Mouse (Mus musculus) right cerebral cortex, postnatal 25 days (tissue): ENCODE measurements at regions not wholly inside any gene's neighbourhood (a gene's known extent, or its start where the extent isn't known, plus 50 kb on each side); places are given as distances from the start of the nearest gene placed in this dataset.

Source experiments
- DNase-seq: peaks from one replicate; pipeline ENCODE4 v3.0.0; 2022

DNA sequence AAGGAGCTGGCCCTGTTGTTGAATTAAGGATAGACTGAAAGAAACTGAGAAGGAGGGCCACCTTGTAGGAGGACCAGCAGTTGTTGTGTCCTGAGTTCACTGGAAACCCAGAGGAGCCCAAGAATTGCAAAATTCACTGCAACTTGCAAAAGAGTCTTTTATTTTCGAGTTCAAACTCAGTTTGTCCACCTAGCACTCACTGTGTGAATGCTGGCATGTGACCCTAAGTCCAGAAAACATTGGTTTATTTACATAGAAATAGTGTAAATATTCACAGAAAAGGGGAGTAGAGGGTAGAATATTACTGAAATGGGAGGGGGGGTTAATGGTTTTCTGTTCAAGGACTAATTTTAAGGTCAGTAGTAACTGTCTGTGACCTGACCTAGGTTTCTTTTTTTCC lies 394.7 kb downstream of the 4933405O20Rik start:
- no peak for DNase-seq

DNA sequence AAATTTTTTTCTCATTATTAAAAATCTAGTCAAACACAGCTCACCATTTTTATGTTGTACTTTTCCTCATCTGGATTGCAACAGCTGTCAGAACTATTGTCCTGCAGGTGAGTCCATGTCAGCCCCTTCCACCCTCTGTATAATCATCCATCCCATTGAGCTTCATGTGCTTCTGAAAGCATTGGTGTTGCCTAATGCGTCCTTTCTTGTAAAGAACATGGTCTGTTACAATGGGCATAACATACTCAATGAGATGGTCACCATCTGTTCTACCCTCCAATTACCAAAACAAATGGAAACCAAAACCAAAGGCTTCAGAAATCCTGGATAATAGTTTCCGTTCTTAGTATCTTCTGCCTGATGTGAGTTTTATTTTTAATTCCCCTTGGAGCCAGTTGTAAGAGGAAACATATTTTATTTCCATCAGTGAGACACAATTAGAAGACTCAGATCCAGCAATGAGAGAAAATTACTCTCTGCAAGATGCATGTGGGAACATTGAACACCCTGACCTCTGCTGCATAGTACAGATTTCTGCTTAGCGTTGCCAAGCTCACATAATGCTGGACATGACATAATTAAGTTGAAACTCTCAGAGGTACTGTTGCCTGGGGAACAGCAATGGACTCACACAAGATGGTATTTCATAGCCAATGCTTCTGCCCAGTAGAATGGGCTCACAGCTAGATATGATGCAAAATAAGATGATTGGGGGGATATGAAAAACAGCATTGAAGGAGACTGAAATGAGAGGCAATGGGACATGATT lies 443.1 kb downstream of the 4933405O20Rik start:
- DNase-seq, result no peak

DNA sequence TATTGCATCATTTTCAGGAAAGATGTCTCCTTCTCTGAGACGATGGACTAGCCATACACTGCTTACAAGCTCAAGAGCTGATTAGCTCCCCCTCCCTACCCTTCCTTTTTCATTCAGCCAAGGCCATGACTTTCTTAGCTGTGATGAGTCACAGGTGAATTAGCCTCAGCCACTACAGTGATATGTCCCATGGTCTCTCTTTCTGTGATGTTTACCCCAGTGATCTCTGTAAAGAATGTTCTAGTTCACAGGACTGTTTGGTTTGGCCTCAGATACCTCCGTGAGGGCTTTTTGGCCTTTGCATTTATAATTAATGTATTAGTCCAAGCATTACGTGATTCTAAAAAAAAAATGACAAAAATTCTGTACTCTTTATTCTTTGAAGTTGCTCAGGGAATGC lies 452.5 kb downstream of the 4933405O20Rik start:
- DNase-seq, result no peak

DNA sequence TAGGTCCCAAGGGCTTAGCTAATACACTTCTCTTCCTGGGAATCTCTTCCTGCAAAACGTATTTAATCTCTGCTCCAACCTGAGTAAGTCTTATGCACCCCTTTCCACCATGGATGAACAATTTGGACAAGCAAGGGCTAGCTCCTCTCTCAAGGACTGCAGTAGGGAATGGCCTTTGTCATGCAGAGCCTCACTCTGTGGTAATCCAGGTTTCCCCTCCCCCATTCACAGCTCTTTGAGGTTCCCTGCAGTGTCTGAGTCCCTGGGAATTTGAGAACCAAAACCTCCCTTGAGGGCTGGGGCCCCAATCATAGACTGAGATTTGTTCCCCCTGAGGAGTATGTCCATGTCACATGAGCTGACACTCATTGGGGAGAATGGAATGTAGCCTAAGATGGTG lies 442.5 kb upstream of the Ano5 start:
- no peak for DNase-seq

DNA sequence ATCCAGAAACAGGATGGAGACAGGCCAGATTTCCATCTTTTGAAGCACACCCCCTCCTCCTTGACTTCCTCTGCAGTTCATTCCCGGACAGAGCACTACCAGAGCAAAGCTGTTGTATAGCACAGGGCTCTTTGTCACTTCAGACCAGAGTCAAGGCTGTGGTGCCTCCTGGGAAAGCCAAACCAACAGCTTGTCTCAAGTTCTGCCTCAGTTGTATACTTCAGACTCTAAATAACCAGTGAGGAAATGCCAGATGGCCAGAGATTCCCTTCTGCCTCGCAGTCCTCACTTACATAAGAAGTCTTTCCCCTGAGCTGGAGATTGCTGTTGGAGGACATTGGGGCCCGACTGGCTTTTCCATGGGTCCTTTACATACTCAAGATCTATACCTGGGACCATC lies 417.1 kb upstream of the Ano5 start:
- DNase-seq, result peak; percentile 8

DNA sequence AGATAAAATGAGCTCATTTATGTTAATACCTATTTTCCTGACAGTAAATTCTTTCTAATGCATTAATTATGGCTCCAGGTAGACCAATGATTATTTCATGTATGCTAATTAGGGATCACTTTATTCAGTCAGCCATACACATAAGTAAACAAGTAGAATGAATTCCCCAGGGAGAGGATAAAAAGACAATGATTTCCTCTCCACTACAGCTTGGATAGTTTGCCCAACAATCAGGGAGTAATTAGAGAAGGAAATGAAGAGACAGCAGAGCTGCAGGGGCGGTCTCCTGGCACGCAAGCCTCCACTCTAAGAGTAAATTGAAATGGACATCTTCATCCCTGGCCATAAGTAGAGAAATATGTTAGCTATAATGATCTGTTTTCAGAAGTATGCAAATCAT lies 409.7 kb upstream of the Ano5 start:
- no peak for DNase-seq

DNA sequence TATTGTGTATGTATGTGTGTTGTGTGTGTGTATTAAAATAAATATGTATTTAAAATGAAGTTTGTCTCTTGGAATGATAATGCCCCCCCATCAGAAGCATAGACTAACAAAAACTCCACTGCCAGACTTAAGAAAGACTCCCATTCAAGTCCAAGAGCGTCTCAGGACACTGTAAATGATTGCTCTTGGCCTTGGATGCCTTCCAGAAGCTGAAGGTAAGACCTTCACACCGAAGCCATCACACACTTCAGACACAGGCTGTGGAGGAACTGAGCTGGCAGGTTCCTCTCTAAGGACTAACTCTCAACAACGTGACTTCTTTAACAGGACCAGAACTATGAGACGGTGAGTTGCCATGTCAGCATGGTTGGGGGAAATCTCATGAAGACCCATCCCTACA lies 370.0 kb upstream of the Ano5 start:
- no peak for DNase-seq

DNA sequence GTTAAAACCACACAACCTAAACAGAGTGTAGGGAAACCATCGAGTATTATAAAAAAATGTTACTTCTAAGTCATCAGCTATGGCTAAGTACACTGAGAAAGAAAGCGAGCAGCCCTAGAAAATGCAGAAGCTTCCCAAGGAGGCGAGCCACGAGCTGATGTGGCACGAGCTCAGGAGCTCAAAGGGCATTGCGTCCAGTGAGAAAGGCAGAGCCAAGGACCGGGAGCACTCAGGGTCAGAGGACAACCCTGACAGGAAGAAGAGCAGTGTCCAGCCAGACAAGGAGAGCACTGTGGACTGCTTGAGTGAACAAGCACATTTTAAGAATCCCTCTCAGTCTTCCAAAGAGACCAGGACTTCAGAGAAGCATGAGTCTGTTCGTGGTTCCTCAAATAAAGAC lies 335.6 kb upstream of the Ano5 start:
- DNase-seq, result no peak

DNA sequence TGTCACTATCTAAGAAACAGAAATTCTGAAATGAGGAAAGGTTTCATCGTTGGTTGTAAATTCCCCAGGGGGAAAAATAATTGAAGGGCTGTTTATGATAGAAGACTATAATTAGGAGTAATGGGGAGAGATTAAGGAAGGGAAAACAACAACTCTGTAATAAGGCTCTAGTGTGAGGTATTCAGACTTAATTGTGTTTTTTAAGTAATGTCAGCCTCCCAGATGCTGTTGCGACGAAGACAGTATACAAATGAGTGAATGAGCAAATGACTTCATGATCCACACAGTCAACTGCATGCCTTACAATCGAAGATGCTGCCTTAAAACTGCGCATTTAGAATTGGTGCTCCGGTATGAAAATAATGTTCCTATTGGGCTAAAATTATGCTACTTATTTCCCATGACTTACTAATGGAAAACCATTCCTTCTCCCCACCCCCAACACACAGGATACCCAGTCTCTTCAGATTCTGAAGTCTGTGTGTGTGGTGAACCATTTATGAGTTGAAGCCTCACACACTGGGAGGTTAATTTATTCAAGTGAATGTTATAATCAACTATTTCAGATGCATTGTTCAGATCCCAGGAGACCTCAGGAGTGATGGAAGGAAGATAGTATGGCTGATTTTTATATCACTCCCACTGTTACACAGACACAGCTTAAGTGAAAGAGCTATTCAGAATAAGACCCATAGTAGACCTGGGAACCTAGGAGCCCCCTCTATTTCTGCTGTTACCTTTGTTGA lies 295.2 kb upstream of the Ano5 start:
- DNase-seq, result no peak

DNA sequence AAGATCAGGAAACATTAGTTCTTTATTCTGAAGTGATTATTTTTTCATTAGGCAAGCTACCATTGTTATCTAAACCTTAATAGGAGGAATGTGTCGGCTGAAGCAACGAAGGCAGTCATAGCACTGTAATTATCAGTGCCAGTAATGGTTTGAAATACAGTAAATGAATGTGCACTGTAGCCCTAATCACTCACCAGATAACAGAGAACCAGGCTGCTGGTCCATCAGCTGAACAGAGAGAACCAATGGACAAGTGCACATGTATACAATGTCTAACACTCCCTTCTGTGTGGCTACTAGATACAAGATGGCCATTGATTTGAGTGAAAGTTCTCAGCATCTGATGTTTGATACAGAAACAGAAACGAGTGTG lies 294.6 kb upstream of the Ano5 start:
- no peak for DNase-seq

DNA sequence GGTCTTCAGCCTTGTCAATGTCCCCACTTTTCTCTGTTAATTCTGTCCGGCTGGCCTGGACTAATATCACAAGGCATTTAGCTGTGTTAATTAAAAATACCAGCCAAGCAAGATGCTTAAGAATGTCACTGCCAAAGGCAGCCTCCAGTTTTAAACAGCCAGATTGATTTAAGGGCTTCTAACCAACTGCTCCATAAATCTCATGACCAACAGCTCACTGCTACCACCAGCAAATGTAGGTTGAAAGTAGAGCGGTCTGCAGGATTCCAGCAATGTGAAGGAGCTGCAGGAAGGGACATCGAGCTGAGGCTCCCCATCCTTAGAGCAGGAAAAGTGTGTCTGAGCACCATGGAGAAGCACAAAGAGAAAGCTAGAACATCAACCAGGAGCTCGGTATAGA lies 289.5 kb upstream of the Ano5 start:
- DNase-seq, result no peak

DNA sequence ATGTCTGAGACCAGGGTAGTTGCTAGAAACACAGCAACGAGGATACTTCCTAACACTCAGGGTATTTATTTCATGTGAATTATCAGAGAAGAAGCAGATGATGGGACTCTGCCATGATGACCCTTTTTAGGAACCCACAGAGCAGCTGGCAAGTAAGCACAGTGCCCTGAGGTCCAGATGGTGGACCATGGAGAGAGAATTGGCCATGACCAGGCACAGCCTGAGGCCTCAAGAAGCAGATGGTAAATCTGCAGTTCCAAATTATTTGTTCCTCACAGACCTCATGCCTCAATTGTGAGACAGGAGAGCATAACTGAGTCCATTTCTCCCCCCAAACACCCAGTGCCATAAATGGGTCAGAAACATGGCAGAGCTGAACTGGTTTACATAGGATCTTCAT lies 289.0 kb upstream of the Ano5 start:
- DNase-seq, result no peak

DNA sequence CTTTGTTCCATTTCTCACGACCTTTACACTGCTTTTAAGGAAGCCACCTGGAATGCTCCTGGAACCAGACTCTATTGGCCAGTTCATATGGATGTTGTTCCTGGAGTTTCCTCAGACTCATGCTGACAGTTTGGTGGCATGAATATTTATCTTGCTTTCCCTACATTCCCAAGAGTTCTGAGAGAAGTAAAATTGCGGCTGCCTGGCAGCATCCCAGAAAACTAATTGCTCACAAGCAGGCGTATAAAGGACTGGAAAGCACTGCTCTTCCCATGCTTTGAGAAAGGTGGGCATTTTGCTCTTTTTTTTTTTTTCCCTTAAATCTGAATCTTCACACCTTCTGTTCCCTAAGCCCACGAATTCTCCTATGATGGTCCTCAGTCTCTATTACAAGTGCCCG lies 283.7 kb upstream of the Ano5 start:
- DNase-seq, result peak; percentile 32

DNA sequence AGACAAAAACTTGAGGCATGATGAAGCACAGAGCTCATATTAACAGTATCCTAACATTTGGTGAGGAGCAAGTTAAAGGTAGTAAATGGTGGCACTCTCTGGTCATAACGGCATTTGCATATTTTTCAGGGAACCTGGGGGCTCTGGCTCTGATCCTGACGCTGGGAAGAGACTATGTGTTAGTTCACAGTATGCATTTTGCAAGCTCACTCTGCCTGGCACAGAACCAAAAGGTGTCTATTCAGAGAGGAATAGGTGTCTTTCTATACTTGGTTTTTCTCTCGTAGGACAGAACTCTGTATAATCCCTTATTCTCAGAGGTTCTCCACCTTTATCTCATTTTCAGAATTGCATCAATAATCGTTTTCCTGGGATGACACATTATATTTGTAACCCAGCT lies 276.2 kb upstream of the Ano5 start:
- DNase-seq, result no peak

DNA sequence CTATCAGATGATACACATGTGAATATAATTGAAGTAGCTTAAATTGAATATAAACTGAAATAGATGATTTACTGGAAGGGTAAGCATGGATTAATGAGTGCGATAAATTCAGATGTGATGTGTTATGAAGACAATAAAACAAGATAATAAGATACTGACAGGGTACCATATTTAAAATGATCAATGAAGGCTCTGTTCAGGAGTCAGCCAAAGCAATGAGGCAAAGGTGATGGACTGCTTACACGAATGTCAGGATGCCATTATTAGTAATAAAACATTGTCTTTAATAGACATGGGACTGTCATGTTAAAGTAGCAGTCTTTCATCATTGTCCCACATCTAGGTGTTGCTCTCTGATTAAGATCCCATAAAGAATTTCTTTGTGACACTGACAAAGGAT lies 263.1 kb upstream of the Ano5 start:
- no peak for DNase-seq

DNA sequence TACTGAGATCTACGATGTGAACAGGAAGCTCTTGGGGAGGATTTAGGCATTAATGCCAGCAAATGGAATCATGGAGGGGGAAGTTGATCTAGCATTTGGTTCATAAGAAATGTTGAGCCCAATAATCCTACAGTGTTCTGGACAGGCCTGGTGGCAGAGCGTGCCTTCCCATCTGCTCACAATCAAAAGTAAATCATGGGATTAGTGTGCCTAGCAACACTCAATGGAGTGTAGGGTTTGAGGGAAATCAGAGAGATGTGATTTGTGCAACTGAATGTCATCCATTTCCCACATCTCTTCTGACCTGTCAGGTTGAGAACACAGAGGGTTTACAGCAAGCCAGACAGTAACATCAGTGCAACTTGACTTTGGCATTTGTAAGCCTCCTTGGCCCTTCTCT lies 256.4 kb upstream of the Ano5 start:
- DNase-seq, result no peak

DNA sequence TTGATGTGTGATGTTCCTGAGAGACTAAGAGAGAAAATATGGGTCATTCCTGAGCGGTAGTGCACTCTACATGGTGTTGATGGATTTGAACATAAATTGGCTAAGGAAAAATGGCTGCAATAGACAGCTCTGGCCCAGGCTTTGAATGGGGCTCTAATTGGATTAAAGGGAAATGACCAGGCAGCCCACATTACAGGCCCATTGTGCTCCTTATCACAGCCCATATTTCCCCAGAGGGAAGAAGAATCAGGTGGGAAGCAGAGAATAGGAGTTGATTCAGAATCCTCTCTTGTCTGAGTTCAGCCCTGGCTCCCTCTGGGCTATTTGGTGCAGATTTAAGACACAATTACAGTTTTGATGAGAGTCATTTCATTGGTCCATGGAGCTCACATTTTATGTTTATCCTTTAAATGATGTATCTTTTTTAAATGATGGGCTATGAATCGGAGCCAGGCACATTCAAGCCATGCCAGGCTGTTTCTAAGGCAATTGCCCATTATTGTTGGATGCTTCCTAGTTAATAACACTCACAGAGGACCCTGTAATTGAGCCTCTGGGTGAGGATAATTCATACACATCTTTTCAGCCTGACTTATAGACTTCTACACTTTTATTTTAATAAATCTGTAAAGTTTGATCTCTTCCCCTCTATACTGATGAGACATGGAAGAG lies 251.5 kb upstream of the Ano5 start:
- no peak for DNase-seq

DNA sequence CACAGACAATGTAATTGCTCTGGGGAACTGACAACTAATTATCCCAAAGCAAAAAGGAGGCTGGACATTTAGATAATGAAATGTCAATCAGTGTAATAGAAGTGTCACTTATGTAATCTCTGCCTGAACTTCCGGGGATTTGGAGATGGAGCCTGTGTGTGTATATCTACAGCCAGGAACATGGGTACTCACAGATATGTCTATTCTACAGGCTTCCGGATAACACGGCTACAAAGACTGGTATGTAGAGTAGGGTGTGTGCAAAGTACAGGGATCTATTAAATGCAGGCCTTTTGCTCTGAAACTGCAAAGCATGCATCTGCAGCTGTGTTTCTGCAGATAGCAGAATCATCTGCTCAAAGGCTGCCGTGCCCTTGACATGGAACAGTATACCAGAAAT lies 246.7 kb upstream of the Ano5 start:
- no peak for DNase-seq

DNA sequence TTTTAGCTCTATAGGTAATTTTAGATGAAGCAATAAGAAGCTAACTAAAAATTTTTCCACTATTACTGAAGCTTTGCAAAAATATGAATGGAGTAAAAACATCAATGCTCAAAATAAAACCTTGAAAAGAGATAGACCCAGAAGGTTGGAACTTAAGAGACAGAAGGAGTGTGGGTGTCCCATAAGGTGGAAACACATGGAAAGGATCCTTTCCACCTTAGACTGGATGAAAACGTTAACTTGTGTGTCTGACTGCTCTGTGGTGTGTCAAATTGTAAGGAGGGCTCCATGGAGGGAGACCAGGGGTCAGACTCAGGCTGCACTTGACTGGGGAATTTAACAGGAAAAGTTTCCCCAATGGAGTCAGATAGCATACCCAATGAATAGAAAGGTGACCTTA lies 244.9 kb upstream of the Ano5 start:
- DNase-seq, result peak; percentile 28

DNA sequence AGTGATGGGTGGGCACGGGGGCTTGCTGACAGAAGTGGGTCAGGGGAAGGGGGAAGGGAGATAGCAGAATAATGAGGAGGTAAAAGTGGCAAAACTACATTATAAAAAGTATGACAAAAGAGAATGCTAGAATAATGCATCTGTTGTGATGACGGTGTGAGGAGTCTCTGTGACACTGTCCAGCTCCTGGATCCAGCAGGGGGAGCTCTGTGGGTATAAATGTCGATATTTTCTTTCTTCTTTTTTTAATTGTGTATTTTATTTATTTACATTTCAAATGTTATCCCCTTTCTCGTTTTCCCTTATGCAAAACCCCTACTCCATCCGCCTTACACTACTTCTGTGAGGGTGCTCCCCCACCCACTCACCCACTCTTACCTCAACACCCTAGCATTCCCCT lies 243.9 kb upstream of the Ano5 start:
- no peak for DNase-seq

DNA sequence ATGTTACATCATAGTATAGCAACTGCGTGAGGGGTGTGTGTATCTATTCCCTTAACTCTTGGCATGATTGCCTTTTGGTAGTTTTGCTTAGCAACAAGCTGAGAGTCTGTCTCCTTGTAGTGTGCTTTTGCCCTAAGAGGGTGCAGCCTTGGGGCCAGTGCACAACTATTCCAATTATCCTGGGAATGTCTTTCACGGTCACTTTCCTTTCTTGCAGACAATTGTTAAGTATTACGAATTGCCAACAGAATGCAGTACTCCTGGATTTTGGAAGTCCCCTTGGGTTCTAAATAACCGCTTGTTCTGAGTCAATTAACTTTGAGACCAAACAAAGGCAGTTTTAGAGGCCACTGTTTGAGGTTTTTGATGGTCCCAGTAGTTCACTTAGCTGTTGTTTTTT lies 242.1 kb upstream of the Ano5 start:
- no peak for DNase-seq

DNA sequence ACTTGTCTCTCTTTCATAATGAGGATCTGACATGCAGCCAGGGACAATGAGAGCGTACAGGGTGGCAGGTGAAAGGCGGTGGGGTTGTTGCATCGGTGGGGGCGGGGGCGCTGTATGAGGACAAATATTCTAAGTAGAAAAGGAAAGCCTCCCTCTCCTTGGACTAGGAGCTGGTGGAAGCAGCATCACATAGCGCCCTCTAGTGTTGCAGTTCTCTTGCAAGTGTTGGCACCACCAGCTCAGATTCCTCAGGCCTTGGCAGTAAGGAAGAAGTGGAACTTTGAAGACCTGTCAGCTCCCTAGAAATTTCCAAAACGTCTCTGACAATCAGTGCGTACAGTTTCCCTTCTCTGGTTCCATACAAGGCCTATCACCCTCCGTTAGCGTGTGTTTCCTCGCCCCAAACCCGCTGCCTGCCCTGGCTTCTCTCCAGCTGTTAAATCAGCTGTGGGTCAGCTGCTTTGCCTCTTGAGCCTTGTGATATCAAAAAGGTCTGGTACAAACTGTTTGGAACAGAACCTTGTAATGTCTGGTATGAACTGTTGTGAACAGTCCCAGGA lies 240.2 kb upstream of the Ano5 start:
- peak; percentile 10 for DNase-seq

DNA sequence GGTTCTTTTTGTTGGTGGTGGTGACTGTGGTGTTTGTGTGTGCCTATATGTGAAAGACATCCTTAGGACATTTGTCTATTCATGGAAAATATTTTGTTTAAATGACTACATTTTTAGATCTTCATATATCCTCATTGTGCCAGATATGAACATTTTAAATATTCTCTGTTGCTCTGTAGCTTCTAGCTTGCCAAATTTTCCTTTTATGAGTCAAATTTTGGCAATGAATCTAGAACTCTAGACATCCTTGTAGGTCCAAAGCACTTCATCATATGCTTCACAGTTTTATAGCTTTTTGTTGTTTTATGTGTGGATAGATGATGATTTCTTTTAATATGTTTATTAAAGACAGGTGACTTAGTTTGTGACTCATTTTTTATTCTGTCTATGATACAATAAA lies 229.4 kb upstream of the Ano5 start:
- DNase-seq, result no peak

DNA sequence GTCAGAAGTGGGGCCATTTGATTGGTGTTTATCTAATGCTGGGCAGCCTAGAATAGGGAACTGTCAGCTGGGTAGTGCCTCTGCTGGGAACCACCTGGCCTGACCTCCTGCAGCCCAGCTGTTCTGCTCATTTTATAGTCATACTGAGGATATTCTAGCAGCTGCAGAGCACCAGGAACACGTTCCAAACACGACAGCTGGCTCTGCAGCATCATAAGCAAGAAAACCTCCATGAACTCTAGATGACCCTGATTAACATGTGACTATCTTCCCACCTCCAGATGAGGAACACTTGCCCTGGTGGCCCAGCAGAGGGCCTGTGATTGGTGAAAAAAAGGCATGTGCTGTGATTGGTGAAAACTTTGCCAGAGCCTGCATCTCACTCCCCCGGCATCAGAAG lies 210.6 kb upstream of the Ano5 start:
- no peak for DNase-seq
